8 mouse cellular contexts compared by ENCODE assay signal in genomic region chr10:81811899-81812298, GRCm38 (mm10). TPM values are rescaled to one million over a fixed set of nuclear protein-coding genes. Genes with fewer than 3 reads are reported as not detected.
A peak's percentile ranks its signal among the peaks of the same experiment; 100 is the strongest.
DNase-seq lines count a peak whose midpoint lies in the region; ATAC-seq and TF ChIP-seq lines count a peak whose summit lies in the region.
"Not testable (repeated sequence)": the region's sequence is repeated elsewhere in the genome, so short reads cannot be mapped to it uniquely, and the experiment has no call there.

Gm4767 (plus strand) TSS chr10:81812186.

- not testable (repeated sequence) for H3K4me3 ChIP-seq in forebrain, embryonic 10.5 days; kidney, embryonic 14.5 days (ENCODE audit: low read length)

- not testable (repeated sequence) for TF ChIP-seq CTCF in brain, embryonic 14.5 days (IDR thresholded peaks at IDR 0.05; ENCODE audit: borderline replicate concordance, extremely low read depth, insufficient read depth, insufficient read length)

- not testable (repeated sequence) for TF ChIP-seq POLR2A in brain, embryonic 14.5 days (IDR thresholded peaks at IDR 0.05; ENCODE audit: borderline replicate concordance, extremely low read depth, insufficient read depth, insufficient read length, poor library complexity, severe bottlenecking)

- H3K4me1 ChIP-seq in forebrain, embryonic 10.5 days; kidney, embryonic 14.5 days (ENCODE audit: control insufficient read depth, insufficient read depth, low read length): not testable (repeated sequence)

- 0 out of 2 replicates have a peak, but pooled peaks have one; percentile 75 for ATAC-seq in kidney, embryonic 14.5 days (ENCODE audit: low FRiP score, low TSS enrichment)

- not testable (repeated sequence) for H3K36me3 ChIP-seq in forebrain, embryonic 10.5 days (replicated peaks); kidney, embryonic 14.5 days (ENCODE audit: control insufficient read depth, insufficient read depth, low read length)

- 0 out of 2 replicates have a peak within 1 kb of the TSS, but pooled peaks have one; percentile 10 for H3K4me2 ChIP-seq in kidney, embryonic 14.5 days (replicated peaks; ENCODE audit: low read depth, low read length)

- H3K27me3 ChIP-seq in forebrain, embryonic 10.5 days (ENCODE audit: poor library complexity, severe bottlenecking); kidney, embryonic 14.5 days (ENCODE audit: control insufficient read depth, insufficient read depth, low read length): not testable (repeated sequence)

- peak; percentile 1 for DNase-seq in brain, embryonic 14.5 days (ENCODE audit: low read depth)
- DNase-seq in forebrain, embryonic 10.5 days (ENCODE audit: extremely low spot score, low spot score), result peak; percentile 13
- peak; percentile 0 to 1 for DNase-seq in heart, postnatal 36 days
- peak; percentile 1 to 4 for DNase-seq in left cerebral cortex, postnatal 25 days (ENCODE audit: low spot score in 2 of 2)
- DNase-seq in lung, postnatal 14 days, result peak; percentile 0
- DNase-seq in right cerebral cortex, postnatal 25 days, result peak; percentile 2
- DNase-seq in yolk sac, embryonic 10.5 days (ENCODE audit: low spot score), result peak; percentile 32

- intact Hi-C loops in heart, postnatal 36 days (cut with DNase I); left cerebral cortex, postnatal 25 days (cut with DNase I): not testable (repeated sequence)

- 28% methylated on average over 17 of the region's 20 CpGs for WGBS in forebrain, embryonic 10.5 days
- 30% methylated on average over 9 of the region's 20 CpGs for WGBS in kidney, embryonic 14.5 days

- H3K27ac ChIP-seq in forebrain, embryonic 10.5 days; kidney, embryonic 14.5 days (ENCODE audit: low read depth, low read length): not testable (repeated sequence)

- H3K9ac ChIP-seq in kidney, embryonic 14.5 days (ENCODE audit: low read depth, low read length), result not testable (repeated sequence)

- not testable (repeated sequence) for H3K9me3 ChIP-seq in forebrain, embryonic 10.5 days; kidney, embryonic 14.5 days (ENCODE audit: control insufficient read depth, low read length)

RNA-seq across cellular contexts. Expression of gene Gm4767, which starts in this region (rescaled TPM):
- 0.20 and 0.56 TPM in 2 replicates for polyA plus RNA-seq in brain, embryonic 14.5 days (2012; rRNA removed)
- 3.1 and 3.4 TPM in 2 replicates for polyA plus RNA-seq in forebrain, embryonic 10.5 days (2016; fragmentation: Nextera tagmentation; extraction: Ambion mirVana)
- 1 to 10 TPM; 1.7 to 2.1 TPM for total RNA-seq in heart, postnatal 36 days (2021)
- 3.3 and 4.7 TPM in 2 replicates for polyA plus RNA-seq in kidney, embryonic 14.5 days (2014; fragmentation: Nextera tagmentation; extraction: Ambion mirVana)
- 1 to 10 TPM; 2.3 to 2.9 TPM for total RNA-seq in left cerebral cortex, postnatal 25 days (2021)

Comparison
In these comparisons a context has a peak if more than half of its experiments do, and no peak if none do; other contexts are left out.
1. Peak in DNase-seq in brain, embryonic 14.5 days; RNA of the gene not detected or under 1 TPM.